Mouse (Mus musculus) embryonic fibroblast, embryonic 13.5 days (primary cell): Measurements from ENCODE around the gene Igsf21. TPM values are rescaled to one million over a fixed set of nuclear protein-coding genes. Genes with fewer than 3 reads are reported as not detected.

Experiments
- H3K27ac ChIP-seq: 2 replicates; pipeline ENCODE4 v1.5.1; 2012; ENCODE audit warnings: low read length, control low read depth, inconsistent platforms; ENCODE audit not compliant: insufficient read depth
- H3K4me1 ChIP-seq: 2 replicates; pipeline ENCODE4 v1.6.1; 2011; ENCODE audit warnings: low read length; ENCODE audit not compliant: control insufficient read depth, insufficient read depth
- H3K4me3 ChIP-seq: 2 replicates; pipeline ENCODE4 v1.5.1; 2011; ENCODE audit warnings: mild to moderate bottlenecking, control low read depth, low read length; ENCODE audit not compliant: insufficient read depth
- CTCF ChIP-seq: IDR thresholded peaks from 2 replicates; pipeline ENCODE4 v1.5.1; 2011; ENCODE audit warnings: mild to moderate bottlenecking, control low read depth, low read length, moderate library complexity, borderline replicate concordance; ENCODE audit not compliant: insufficient read depth
- POLR2A ChIP-seq: IDR thresholded peaks from 2 replicates; pipeline ENCODE4 v1.6.1; 2011; ENCODE audit warnings: low read depth, mild to moderate bottlenecking, control low read depth, low read length, moderate library complexity
- polyA plus RNA-seq: library from polyadenylated mRNA; stranded (reverse); fragments of >200 nt; gene quantifications from 2 replicates; pipeline ENCODE4 v1.2.4, GENCODE M21; 2011; ENCODE audit warnings: low read depth; ENCODE audit not compliant: missing spikeins, insufficient read length

Igsf21 gene
- polyA plus RNA-seq, 1 experiment = not detected

DNA sequence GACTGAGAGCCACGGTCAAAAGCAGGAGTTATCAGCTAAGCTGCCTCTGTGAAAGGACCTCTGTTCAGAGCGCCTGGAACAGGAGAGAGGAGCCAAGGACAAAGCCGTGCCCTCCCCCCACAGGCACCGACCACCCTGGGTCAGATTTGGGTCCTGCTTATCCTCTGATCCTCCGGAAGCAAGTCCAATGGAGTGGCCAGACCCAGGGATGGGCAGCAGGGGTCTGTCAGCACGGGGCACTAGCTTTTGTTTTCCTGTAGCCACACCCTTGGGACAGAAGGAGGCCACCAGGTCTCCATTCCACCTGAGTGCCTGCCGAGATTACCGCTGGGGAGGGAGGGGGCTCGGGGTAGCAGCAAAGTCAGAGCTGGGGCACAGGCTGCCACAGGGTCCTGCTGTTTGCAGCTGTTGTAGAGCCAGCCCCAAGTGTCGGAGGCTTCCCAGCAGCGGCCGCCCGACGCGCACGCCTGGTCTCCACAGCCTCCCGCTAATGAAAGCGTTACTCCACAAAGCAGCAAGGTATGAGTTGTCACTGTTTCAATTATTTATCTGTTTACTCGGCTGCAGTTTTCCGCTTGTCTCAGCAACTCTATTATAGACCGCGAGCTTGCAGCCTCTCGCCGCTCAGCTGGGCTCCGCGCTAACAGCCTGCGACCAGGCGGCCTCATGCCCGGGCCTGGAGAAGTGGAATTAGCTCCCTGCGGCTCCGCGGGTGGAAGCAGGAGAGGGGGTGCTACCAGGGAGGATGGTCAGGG lies 137.5 kb downstream of the Igsf21 start:
- Histone ChIP-seq H3K4me1 (no peaks in the 10 kb centered on the region), H3K27ac (no peak overlapping the region), H3K4me3 (no peak overlapping the region)
- TF ChIP-seq CTCF = no peak
- no peak for TF ChIP-seq POLR2A

GRCm38 (mm10) chr4:140107161-140107560 lies 139.4 kb downstream of the Igsf21 start:
- H3K27ac ChIP-seq = no peak overlapping the region
- H3K4me3 ChIP-seq = no peak overlapping the region
- H3K4me1 ChIP-seq = no peaks in the 10 kb centered on the region
- TF ChIP-seq POLR2A (no peak), CTCF (no peak)

DNA sequence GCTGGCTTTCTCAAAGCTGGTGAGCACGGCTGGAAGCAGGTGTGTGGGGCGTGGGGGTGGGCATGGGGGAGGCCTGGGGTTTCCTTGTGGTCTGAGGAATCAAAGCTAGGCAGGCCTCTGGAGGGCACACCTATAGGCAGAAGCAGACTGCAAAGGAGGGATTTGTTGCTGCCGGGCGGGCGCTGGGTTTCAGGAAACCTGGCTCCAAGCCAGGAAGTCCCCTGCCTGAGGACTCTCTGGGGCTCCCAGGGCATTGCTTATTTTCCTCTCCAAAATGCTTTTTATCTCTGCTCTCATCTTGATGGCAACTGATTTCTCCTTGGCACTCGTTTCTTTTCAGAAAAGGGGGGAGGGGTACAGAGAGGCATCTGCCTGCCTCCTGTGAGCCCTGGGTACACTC lies 141.8 kb downstream of the Igsf21 start:
- Histone ChIP-seq H3K4me1 (no peaks in the 10 kb centered on the region), H3K4me3 (no peak overlapping the region), H3K27ac (no peak overlapping the region)
- TF ChIP-seq CTCF = no peak
- TF ChIP-seq POLR2A = no peak

- no peak overlapping the region for H3K27ac ChIP-seq
- no peak for TF ChIP-seq POLR2A
- TF ChIP-seq CTCF = no peak
- no peak overlapping the region for H3K4me3 ChIP-seq
- no peaks in the 10 kb centered on the region for H3K4me1 ChIP-seq
Observed at GRCm38 (mm10) chr4:140103341-140104027, 143.1 kb downstream of the Igsf21 start.

DNA sequence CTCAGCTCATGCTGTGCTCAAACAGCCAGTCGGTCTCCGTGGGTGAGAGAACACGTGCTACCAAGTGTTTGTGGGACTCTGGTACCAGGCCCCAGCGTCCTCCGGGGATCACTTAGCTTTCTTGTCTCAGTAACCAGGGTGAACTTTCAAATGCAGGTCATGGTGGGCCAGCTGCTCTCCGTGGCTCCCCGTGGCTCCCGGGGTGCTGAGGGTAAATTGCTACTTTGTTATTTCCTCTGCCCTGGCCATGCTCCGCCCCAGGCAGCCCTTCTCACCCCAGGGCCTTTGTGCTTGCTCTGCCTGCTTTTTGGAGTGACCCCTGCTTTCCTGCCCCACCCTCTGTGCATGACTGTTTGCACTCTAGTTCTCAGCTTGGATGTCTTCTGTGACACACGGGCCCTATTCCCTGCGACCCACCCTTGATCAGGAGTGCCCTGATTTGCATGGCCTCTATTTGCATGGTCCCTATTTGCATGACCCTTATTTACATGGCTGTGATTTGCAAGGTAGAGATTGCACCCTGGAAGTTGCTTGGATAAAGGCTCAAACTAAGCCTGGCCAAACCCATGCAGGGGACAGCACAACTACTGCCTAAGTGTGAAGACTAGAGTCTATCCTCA lies 143.9 kb downstream of the Igsf21 start:
- no peaks in the 10 kb centered on the region for H3K4me1 ChIP-seq
- no peak overlapping the region for H3K27ac ChIP-seq
- H3K4me3 ChIP-seq = no peak overlapping the region
- TF ChIP-seq POLR2A (no peak), CTCF (no peak)

DNA sequence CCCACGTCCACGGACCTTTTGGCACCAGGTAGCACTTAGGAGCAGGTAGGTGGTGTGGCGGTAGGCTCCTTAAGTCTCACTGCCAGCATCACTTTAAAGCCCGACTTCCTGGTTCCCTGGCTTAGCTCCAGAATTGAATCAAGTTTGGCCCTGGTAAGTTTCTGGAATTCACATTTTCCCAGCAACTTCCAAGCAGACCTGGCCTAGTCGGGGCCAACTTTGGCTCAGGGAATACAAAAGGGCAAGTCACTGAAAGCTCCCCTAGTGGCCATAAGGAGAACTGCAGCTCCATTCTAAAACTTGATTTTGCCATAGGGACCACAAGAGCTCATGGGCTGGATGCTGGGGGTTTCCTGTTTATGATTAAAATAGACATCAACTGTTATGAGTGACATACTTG lies 145.5 kb downstream of the Igsf21 start:
- Histone ChIP-seq H3K4me1 (no peaks in the 10 kb centered on the region), H3K27ac (no peak overlapping the region), H3K4me3 (no peak overlapping the region)
- no peak for TF ChIP-seq CTCF
- TF ChIP-seq POLR2A = no peak

DNA sequence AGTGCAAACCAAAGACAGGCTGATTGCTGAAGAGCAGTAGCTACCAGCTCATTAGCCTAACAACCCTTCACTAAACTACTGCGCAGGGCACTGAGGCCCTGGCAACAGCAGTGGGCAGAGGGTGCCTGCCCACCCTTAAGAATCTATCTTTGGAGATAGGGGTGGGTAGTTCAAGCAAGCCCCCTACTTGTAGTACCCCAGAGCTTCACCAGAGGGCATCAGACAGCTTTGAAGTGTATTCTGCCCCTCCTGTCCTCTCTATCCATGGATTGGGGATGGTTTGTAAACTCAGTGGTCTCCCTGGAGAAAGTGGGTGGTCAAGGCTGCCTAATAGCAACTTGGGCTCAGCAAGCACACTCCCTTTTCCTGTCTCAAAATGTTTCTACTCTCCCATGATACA lies 146.4 kb downstream of the Igsf21 start:
- Histone ChIP-seq H3K27ac (no peak overlapping the region), H3K4me3 (no peak overlapping the region), H3K4me1 (no peaks in the 10 kb centered on the region)
- no peak for TF ChIP-seq POLR2A
- TF ChIP-seq CTCF = no peak

- no peaks in the 10 kb centered on the region for H3K4me1 ChIP-seq
- no peak overlapping the region for H3K27ac ChIP-seq
- no peak overlapping the region for H3K4me3 ChIP-seq
- TF ChIP-seq CTCF = no peak
- no peak for TF ChIP-seq POLR2A
Observed at GRCm38 (mm10) chr4:140096283-140096682, 150.3 kb downstream of the Igsf21 start.

DNA sequence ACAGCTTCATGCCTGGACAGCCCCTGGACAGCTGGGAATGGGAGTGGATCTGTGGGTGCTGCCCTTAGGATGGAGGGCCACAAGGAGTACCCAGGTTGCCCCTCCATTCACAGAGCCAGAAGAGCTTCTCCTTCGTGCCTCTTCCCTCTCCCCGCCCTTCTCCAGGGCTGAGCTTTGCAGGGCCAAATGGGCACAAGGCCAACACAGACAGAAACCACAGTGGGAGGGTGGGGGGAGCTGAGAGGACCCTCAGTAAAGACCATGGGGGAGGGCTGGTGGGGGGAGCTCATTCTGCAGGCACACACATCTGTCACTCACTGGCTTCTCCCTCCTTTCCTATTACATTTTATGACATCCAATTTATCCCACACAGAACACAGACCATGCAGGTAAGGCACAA lies 151.7 kb downstream of the Igsf21 start:
- TF ChIP-seq POLR2A (no peak), CTCF (no peak)
- no peak overlapping the region for H3K27ac ChIP-seq
- no peak overlapping the region for H3K4me3 ChIP-seq
- no peaks in the 10 kb centered on the region for H3K4me1 ChIP-seq

GRCm38 (mm10) chr4:140092367-140092766 lies 154.2 kb downstream of the Igsf21 start:
- H3K4me1 ChIP-seq = no peaks in the 10 kb centered on the region
- no peak overlapping the region for H3K4me3 ChIP-seq
- no peak overlapping the region for H3K27ac ChIP-seq
- TF ChIP-seq POLR2A (no peak), CTCF (no peak)

DNA sequence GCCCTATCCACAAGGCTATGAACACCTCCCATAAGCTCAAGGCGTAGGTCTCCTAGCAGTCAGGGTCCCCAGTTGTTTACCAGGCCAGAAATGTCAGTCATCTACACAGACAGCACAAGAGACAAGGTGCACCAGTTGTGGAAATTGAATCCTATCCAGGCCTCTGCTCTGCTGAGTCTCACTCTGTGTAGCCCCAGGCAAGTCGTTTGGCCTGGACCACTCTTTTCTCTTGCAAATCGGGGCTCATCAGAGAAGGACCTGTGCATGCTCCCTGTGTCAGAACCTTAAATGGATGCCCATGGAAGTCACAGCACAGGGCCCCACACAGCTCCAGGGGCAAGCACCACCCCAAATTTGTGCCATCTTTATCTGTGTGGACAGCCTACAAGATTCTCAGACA lies 154.9 kb downstream of the Igsf21 start:
- Histone ChIP-seq H3K4me1 (no peaks in the 10 kb centered on the region), H3K27ac (no peak overlapping the region), H3K4me3 (no peak overlapping the region)
- TF ChIP-seq POLR2A = no peak
- TF ChIP-seq CTCF = no peak
